Mouse (Mus musculus): ENCODE measurements around the gene Tbx18.

The Tbx18 gene

GRCm38 (mm10) chr9:87730961-87731535 is at the start of gene Tbx18:
Tbx18 (minus strand) TSS chr9:87731260.
- no peak for DNase-seq (ENCODE audit: low spot score)

GRCm38 (mm10) chr9:87773951-87774350 is 42.9 kb upstream of the Tbx18 start:
- DNase-seq (ENCODE audit: low spot score) = no peak

- no peak for DNase-seq (ENCODE audit: low spot score)
Measured at GRCm38 (mm10) chr9:87755621-87756020, 24.6 kb upstream of the Tbx18 start.

GRCm38 (mm10) chr9:87741599-87741998 is 10.5 kb upstream of the Tbx18 start:
- DNase-seq (ENCODE audit: low spot score) = no peak

- no peak for DNase-seq (ENCODE audit: low spot score)
Measured at GRCm38 (mm10) chr9:87740667-87741066, 9.6 kb upstream of the Tbx18 start.

GRCm38 (mm10) chr9:87740241-87740645 is 9.2 kb upstream of the Tbx18 start:
- DNase-seq (ENCODE audit: low spot score) = no peak

- no peak for DNase-seq (ENCODE audit: low spot score)
Measured at GRCm38 (mm10) chr9:87739543-87740161, 8.6 kb upstream of the Tbx18 start.

- DNase-seq (ENCODE audit: low spot score) = no peak
Measured at GRCm38 (mm10) chr9:87738766-87739542, 7.9 kb upstream of the Tbx18 start.

- DNase-seq (ENCODE audit: low spot score) = no peak
Measured at GRCm38 (mm10) chr9:87738123-87738522, 7.1 kb upstream of the Tbx18 start.

GRCm38 (mm10) chr9:87737271-87737670 is 6.2 kb upstream of the Tbx18 start:
- no peak for DNase-seq (ENCODE audit: low spot score)

- DNase-seq (ENCODE audit: low spot score) = no peak
Measured at GRCm38 (mm10) chr9:87735046-87735445, 4.0 kb upstream of the Tbx18 start.

- no peak for DNase-seq (ENCODE audit: low spot score)
Measured at GRCm38 (mm10) chr9:87734631-87735030, 3.6 kb upstream of the Tbx18 start.

GRCm38 (mm10) chr9:87733732-87734131 is 2.7 kb upstream of the Tbx18 start:
- DNase-seq (ENCODE audit: low spot score) = no peak

GRCm38 (mm10) chr9:87733236-87733630 is 2.2 kb upstream of the Tbx18 start:
- DNase-seq (ENCODE audit: low spot score) = no peak

GRCm38 (mm10) chr9:87732416-87733235 is 1.6 kb upstream of the Tbx18 start:
- no peak for DNase-seq (ENCODE audit: low spot score)

GRCm38 (mm10) chr9:87730271-87730960 is 644 bp downstream of the Tbx18 start:
- no peak for DNase-seq (ENCODE audit: low spot score)

- no peak for DNase-seq (ENCODE audit: low spot score)
Measured at GRCm38 (mm10) chr9:87729316-87730270, 1.5 kb downstream of the Tbx18 start.

GRCm38 (mm10) chr9:87728107-87728506 is 3.0 kb downstream of the Tbx18 start:
- no peak for DNase-seq (ENCODE audit: low spot score)

- DNase-seq (ENCODE audit: low spot score) = no peak
Measured at GRCm38 (mm10) chr9:87727155-87727953, 3.7 kb downstream of the Tbx18 start.

- no peak for DNase-seq (ENCODE audit: low spot score)
Measured at GRCm38 (mm10) chr9:87721793-87722192, 9.3 kb downstream of the Tbx18 start.
